Mouse (Mus musculus) bone marrow, adult 2 months (tissue): ENCODE data around the gene Abcg8.

Source experiments
- CTCF ChIP-seq: fragments of 200-500 bp; IDR thresholded peaks from 2 replicates; pipeline ENCODE4 v1.5.1; 2011; ENCODE audit warnings: low read length, control low read depth; ENCODE audit not compliant: control insufficient read depth, insufficient read depth
- POLR2A ChIP-seq: fragments of 200-500 bp; IDR thresholded peaks from 2 replicates; pipeline ENCODE4 v1.6.1; 2011; ENCODE audit warnings: low read depth, mild to moderate bottlenecking, control low read depth, low read length, borderline replicate concordance; ENCODE audit not compliant: control insufficient read depth

- TF ChIP-seq CTCF (no peak), POLR2A (no peak)
Measured at GRCm38 (mm10) chr17:84731361-84731760, 55.3 kb downstream of the Abcg8 start.
